ENCODE assay signal across 11 mouse cellular contexts in genomic region chr5:90033103-90033502, GRCm38 (mm10).
A peak's percentile ranks its signal among the peaks of the same experiment; 100 is the strongest.
DNase-seq lines count a peak whose midpoint lies in the region; ATAC-seq lines count a peak whose summit lies in the region.
"Had no signal": no experiment of that assay in that cellular context is flagged by ENCODE, and none has a peak within 500 bp of the region (broad histone marks: within the 10 kb centered on the region; RNA-seq: fewer than 3 reads in every experiment).

No protein-coding gene starts in this region.

- H3K27ac ChIP-seq in heart, embryonic 11.5 days (ENCODE audit: low read depth, low read length), result no peak overlapping the region

- 37% methylated on average over 5 of the region's 5 CpGs for WGBS in heart, embryonic 11.5 days (ENCODE audit: insufficient replicate concordance)

- no peaks in the 10 kb centered on the region for H3K9me3 ChIP-seq in heart, embryonic 11.5 days (replicated peaks; ENCODE audit: control insufficient read depth, low read length)

- H3K36me3 ChIP-seq in heart, embryonic 11.5 days (ENCODE audit: control insufficient read depth, insufficient read depth, low read length), result no peaks in the 10 kb centered on the region

- intact Hi-C loops in gastrocnemius, postnatal 14 days (cut with DNase I; ENCODE audit: low total_unique reads), result no loop called here

- H3K27me3 ChIP-seq in heart, embryonic 11.5 days (ENCODE audit: control insufficient read depth, insufficient read depth, low read length), result no peaks in the 10 kb centered on the region
- H3K27me3 ChIP-seq: CH12.LX had no signal

- H3K4me3 ChIP-seq in heart, embryonic 11.5 days (ENCODE audit: low read depth, low read length), result no peak overlapping the region
- H3K4me3 ChIP-seq: myocyte had no signal

- no peak for ATAC-seq in heart, embryonic 11.5 days (replicated peaks; ENCODE audit: insufficient number of reproducible peaks, low FRiP score, low TSS enrichment)

- no peak overlapping the region for H3K4me2 ChIP-seq in heart, embryonic 11.5 days

- peak; percentile 94 for DNase-seq in heart, adult 11 months
- DNase-seq in right cerebral cortex, postnatal 10 days (ENCODE audit: low spot score in 2 of 2), result peak; percentile 37 to 51
- DNase-seq in right cerebral cortex, postnatal 36 days (ENCODE audit: low spot score in 2 of 2), result no peak
- DNase-seq in layer of hippocampus, adult 9-11 months, result peak; percentile 86
- DNase-seq in telencephalon, adult 2 months (ENCODE audit: low read depth, low spot score), result peak; percentile 55
- no peak for DNase-seq in spleen, adult 12 weeks (ENCODE audit: low spot score)
- no peak for DNase-seq in gastrocnemius, postnatal 14 days
- DNase-seq: thymus, adult 2 months had no signal

- H3K4me1 ChIP-seq in heart, embryonic 11.5 days (ENCODE audit: control insufficient read depth, insufficient read depth, low read length), result no peaks in the 10 kb centered on the region

- H3K9ac ChIP-seq in heart, embryonic 11.5 days (ENCODE audit: low read depth, low read length), result no peak overlapping the region

Comparison
In these comparisons a context has a peak if more than half of its experiments do, and no peak if none do; other contexts are left out.
1. DNase-seq: peak in heart, adult 11 months (single experiment), right cerebral cortex, postnatal 10 days (2 of 2), layer of hippocampus, adult 9-11 months (single experiment) and telencephalon, adult 2 months (single experiment); none in right cerebral cortex, postnatal 36 days (0 of 2), spleen, adult 12 weeks (single experiment) and gastrocnemius, postnatal 14 days (single experiment).